Mouse (Mus musculus) small intestine, adult 2 months (tissue): ENCODE results near the gene Flnb. TPM values are rescaled to one million over a fixed set of nuclear protein-coding genes. Genes with fewer than 3 reads are reported as not detected.

Experiments
- H3K27ac ChIP-seq: fragments of 200-500 bp; 2 replicates; pipeline ENCODE4 v1.5.1; 2012; ENCODE audit warnings: low read depth, low read length, control low read depth, inconsistent platforms; ENCODE audit not compliant: insufficient read depth
- H3K27me3 ChIP-seq: fragments of 200-500 bp; 2 replicates; pipeline ENCODE4 v1.6.1; 2012; ENCODE audit warnings: mild to moderate bottlenecking, moderate library complexity, low read length, inconsistent platforms; ENCODE audit not compliant: control insufficient read depth, insufficient read depth
- H3K36me3 ChIP-seq: fragments of 200-500 bp; 2 replicates; pipeline ENCODE4 v1.6.1; 2012; ENCODE audit warnings: mild to moderate bottlenecking, low read length, control low read depth, inconsistent platforms; ENCODE audit not compliant: control insufficient read depth, insufficient read depth
- H3K4me1 ChIP-seq: fragments of 200-500 bp; 2 replicates; pipeline ENCODE4 v1.6.1; 2012; ENCODE audit warnings: low read length, inconsistent platforms, mixed read lengths; ENCODE audit not compliant: control insufficient read depth, insufficient read depth, insufficient read length
- H3K4me3 ChIP-seq: fragments of 200-500 bp; 2 replicates; pipeline ENCODE4 v1.5.1; 2012; ENCODE audit warnings: low read depth, mild to moderate bottlenecking, control low read depth, inconsistent platforms, low read length, moderate library complexity
- CTCF ChIP-seq: fragments of 200-500 bp; IDR thresholded peaks from 2 replicates; pipeline ENCODE4 v1.5.1; 2012; ENCODE audit warnings: low read depth, mild to moderate bottlenecking, control low read depth, inconsistent platforms, low read length, moderate library complexity, mixed read lengths; ENCODE audit not compliant: insufficient replicate concordance, insufficient read length; ENCODE audit errors: extremely low read depth
- POLR2A ChIP-seq: fragments of 200-500 bp; IDR thresholded peaks from 2 replicates; pipeline ENCODE4 v1.6.1; 2012; ENCODE audit warnings: low read depth, mild to moderate bottlenecking, control low read depth, inconsistent platforms, low read length, moderate library complexity
- WGBS: fragments of 180-500 bp; shearing (Covaris S2); methylation state at CpG from one replicate; pipeline ENCODE4 v1.1.7; 2018; 5-methylcytosine and 5-hydroxymethylcytosine counted together
- polyA plus RNA-seq: library from polyadenylated mRNA; depleted of rRNA; stranded (reverse); fragments of >200 nt; gene quantifications from 2 replicates; pipeline ENCODE4 v1.2.3, GENCODE M21; 2012

Gene Flnb
- polyA plus RNA-seq, 1 experiment = 54.8 TPM

GRCm38 (mm10) chr14:7829181-7829580, 11.4 kb downstream of the Flnb start:
- Histone ChIP-seq H3K4me1 (peaks cover 37% of the 10 kb centered on the region; the same call in 1 of the 2 replicates), H3K4me3 (no peak overlapping the region), H3K27me3 (no peaks in the 10 kb centered on the region), H3K27ac (no peak overlapping the region), H3K36me3 (no peaks in the 10 kb centered on the region)
- TF ChIP-seq POLR2A (no peak), CTCF (no peak)
- whole genome bisulfite sequencing = 37% methylated on average over 2 of the region's 2 CpGs

- TF ChIP-seq POLR2A (no peak), CTCF (no peak)
- Histone ChIP-seq H3K36me3 (no peaks in the 10 kb centered on the region), H3K27me3 (no peaks in the 10 kb centered on the region), H3K27ac (0 out of 2 replicates have a peak overlapping the region, but pooled peaks have one; percentile 15), H3K4me3 (no peak overlapping the region), H3K4me1 (peaks cover 21% of the 10 kb centered on the region; the same call in 1 of the 2 replicates)
- 39% methylated on average over 1 of the region's 1 CpGs for WGBS
These were observed 14.1 kb downstream of the Flnb start for GRCm38 (mm10) chr14:7831770-7832439.

- Histone ChIP-seq H3K27ac (0 out of 2 replicates have a peak overlapping the region, but pooled peaks have one; percentile 15), H3K27me3 (no peaks in the 10 kb centered on the region), H3K4me3 (no peak overlapping the region), H3K4me1 (peaks cover 17% of the 10 kb centered on the region; the same call in 1 of the 2 replicates), H3K36me3 (no peaks in the 10 kb centered on the region)
- WGBS = 97% methylated on average over 5 of the region's 5 CpGs
- TF ChIP-seq POLR2A (no peak), CTCF (no peak)
These were observed 14.7 kb downstream of the Flnb start for GRCm38 (mm10) chr14:7832440-7832783.

GRCm38 (mm10) chr14:7833458-7833857, 15.7 kb downstream of the Flnb start:
- TF ChIP-seq POLR2A (no peak), CTCF (no peak)

GRCm38 (mm10) chr14:7838564-7839089, 20.9 kb downstream of the Flnb start:
- peaks cover 18% of the 10 kb centered on the region; the same call in 1 of the 2 replicates for H3K4me1 ChIP-seq
- no peak overlapping the region for H3K27ac ChIP-seq
- WGBS = 86% methylated on average over 5 of the region's 5 CpGs
- no peaks in the 10 kb centered on the region; the same call in 1 of the 2 replicates for H3K36me3 ChIP-seq
- H3K27me3 ChIP-seq = no peaks in the 10 kb centered on the region
- TF ChIP-seq CTCF (no peak), POLR2A (no peak)
- no peak overlapping the region for H3K4me3 ChIP-seq

More at GRCm38 (mm10) chr14:7833458-7833857, 15.7 kb downstream of the Flnb start:
- 83% methylated on average over 4 of the region's 4 CpGs for WGBS
- H3K4me1 ChIP-seq = peaks cover 17% of the 10 kb centered on the region; the same call in 1 of the 2 replicates
- H3K4me3 ChIP-seq = no peak overlapping the region
- H3K27ac ChIP-seq = 0 out of 2 replicates have a peak overlapping the region, but pooled peaks have one; percentile 6
- H3K27me3 ChIP-seq = no peaks in the 10 kb centered on the region
- no peaks in the 10 kb centered on the region for H3K36me3 ChIP-seq

GRCm38 (mm10) chr14:7839950-7840514, 22.3 kb downstream of the Flnb start:
- no peak overlapping the region for H3K4me3 ChIP-seq
- 58% methylated on average over 8 of the region's 8 CpGs for WGBS
- TF ChIP-seq POLR2A = no peak
- TF ChIP-seq CTCF = no peak
- no peaks in the 10 kb centered on the region for H3K27me3 ChIP-seq
- H3K27ac ChIP-seq = no peak overlapping the region
- no peaks in the 10 kb centered on the region; the same call in 1 of the 2 replicates for H3K36me3 ChIP-seq
- peaks cover 16% of the 10 kb centered on the region; the same call in 1 of the 2 replicates for H3K4me1 ChIP-seq
